Mouse (Mus musculus) layer of hippocampus, adult 2 months (tissue): ENCODE results near the gene Cavin4. TPM values are rescaled to one million over a fixed set of nuclear protein-coding genes. Genes with fewer than 3 reads are reported as not detected.

ENCODE experiments used
- DNase-seq, 2 experiments: peaks; one replicate each; pipeline ENCODE4 v3.0.0; 2022; ENCODE audit warnings: low spot score in 2 of 2
- H3K27ac ChIP-seq: fragments of 200-600 bp; 2 replicates; pipeline ENCODE4 v1.8.1; 2022
- H3K4me3 ChIP-seq: fragments of 200-600 bp; 2 replicates; pipeline ENCODE4 v1.8.1; 2022; ENCODE audit warnings: mild to moderate bottlenecking
- CTCF ChIP-seq: fragments of 200-600 bp; conservative IDR thresholded peaks from 2 replicates; pipeline ENCODE4 v1.8.1; 2022; ENCODE audit warnings: antibody characterized with exemption, mild to moderate bottlenecking, moderate library complexity
- total RNA-seq, 2 experiments: library from RNA; stranded (reverse); gene quantifications; 2 replicates each; pipeline ENCODE4 v1.2.3; 2021

Gene Cavin4
- total RNA-seq, 2 experiments from 2014 or later = 2.1 TPM

DNA sequence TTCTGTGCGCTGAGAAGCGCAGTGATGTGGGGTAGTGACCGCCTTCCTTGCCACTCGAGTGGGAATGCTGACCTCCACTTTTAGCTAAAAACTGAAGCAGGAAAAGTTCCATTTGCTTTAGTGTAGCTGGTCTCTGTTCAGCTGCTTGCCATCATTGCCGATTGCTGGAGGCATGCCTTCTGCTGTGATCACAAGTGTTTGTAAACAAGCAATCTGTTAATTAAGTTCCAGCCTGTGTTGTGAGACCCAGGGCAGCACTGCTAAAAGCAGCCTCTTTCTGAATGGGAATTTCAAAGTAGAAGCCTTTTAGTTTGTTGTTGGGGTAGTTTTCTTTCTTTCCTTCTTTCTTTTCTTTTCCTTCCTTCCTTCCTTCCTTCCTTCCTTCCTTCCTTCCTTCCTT, 17.2 kb upstream of the Cavin4 start:
- peak overlapping the region; percentile 48; the same call in 1 of the 2 replicates for H3K27ac ChIP-seq
- DNase-seq = no peak
- TF ChIP-seq CTCF = no peak
- H3K4me3 ChIP-seq = no peak overlapping the region

DNA sequence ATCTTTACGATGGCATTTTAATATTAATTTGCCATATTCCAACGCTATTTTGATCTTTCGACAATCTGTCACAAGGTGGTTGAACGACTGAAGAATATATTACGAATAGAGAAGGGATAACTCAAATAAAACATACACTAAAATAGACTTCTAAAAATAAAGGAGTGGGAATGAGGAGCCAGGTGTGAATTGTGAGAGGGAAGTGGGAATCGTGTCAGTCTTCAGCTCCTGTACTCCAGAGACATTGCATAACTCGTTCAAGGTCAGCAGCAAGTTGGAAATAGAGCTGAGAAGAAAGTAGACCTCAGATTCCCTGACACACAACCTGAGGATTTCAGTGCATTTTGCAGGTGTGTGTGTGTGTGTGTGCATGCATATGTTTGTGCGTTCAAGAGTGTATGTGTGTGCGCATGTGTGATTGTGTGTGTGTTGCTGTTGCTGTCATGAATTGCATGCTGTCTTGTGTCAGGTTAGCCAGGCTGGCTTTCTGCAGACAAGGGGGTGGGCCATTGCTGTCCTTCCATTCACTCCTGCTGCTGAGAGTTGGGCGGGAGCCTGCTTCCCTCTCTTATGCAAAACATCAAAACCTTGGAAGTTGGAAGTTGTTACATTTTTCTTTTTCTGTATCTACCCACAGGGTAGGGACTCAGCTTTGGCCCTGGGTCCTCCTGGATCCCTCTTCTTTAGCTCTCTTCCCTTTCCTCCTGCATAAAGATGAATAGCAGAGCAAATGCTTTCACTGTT, 12.5 kb upstream of the Cavin4 start:
- Histone ChIP-seq H3K4me3 (no peak overlapping the region), H3K27ac (peak overlapping the region; percentile 57)
- DNase-seq = no peak
- no peak for TF ChIP-seq CTCF

DNA sequence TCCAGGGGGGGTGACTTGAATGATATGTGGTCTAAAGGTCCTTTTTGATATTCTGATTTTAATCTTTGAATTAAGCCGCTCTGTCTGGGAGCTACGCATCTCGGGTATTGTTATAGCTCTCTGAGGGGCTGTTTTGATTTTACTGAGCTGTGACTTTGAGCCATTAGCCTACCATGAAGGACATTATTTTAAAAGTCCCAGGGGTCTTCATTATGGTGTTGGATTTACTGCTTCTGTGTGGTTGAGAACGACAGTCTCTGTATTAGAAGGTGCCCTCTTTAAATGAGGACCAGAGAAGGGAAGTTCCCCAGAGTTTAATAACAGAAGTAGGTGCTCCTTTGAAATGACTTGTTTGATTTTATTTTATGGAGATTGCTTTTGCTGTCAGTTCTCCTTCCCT, 9.2 kb upstream of the Cavin4 start:
- H3K27ac ChIP-seq = no peak overlapping the region
- DNase-seq = no peak
- TF ChIP-seq CTCF = no peak
- no peak overlapping the region for H3K4me3 ChIP-seq

DNA sequence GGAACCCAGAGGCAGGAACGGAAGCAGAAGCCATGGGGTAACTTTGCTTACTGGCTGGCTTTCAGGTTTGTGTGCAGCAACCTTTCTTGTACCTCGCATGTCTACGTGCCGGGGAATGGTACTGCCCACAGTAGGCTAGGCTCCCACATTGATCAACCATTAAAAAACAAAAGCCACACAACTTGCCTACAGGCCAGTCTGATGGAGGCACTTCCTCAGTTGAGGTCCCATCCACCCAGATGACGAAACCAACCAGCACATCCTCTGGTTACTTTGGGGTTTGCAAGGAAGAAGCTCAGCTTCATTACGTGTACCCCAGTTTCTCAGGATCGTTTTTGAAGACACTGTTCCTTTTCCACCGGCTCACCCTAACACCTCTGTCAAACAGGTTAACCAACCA, 6.8 kb upstream of the Cavin4 start:
- H3K27ac ChIP-seq = no peak overlapping the region
- H3K4me3 ChIP-seq = no peak overlapping the region
- DNase-seq = no peak
- no peak for TF ChIP-seq CTCF

DNA sequence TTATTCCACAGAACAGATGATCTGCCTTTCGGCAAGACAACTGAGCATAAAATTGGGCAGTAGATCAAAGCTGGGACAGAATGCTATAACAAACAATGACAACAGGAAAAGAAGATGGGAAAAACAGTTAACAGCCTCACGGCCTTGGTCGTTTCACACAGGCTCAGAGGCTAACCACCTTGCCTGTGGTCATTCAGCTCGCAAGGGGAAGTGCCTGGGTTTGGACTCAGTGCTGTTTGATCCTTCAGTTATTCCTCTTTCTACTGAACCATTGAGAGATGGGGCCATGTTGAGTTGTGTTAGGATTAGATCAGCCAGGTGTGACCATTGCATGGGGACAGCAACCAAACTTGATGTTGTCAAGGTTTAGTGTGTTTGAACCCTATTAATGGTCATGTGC, 3.2 kb upstream of the Cavin4 start:
- no peak for TF ChIP-seq CTCF
- no peak for DNase-seq
- no peak overlapping the region for H3K4me3 ChIP-seq
- H3K27ac ChIP-seq = no peak overlapping the region

DNA sequence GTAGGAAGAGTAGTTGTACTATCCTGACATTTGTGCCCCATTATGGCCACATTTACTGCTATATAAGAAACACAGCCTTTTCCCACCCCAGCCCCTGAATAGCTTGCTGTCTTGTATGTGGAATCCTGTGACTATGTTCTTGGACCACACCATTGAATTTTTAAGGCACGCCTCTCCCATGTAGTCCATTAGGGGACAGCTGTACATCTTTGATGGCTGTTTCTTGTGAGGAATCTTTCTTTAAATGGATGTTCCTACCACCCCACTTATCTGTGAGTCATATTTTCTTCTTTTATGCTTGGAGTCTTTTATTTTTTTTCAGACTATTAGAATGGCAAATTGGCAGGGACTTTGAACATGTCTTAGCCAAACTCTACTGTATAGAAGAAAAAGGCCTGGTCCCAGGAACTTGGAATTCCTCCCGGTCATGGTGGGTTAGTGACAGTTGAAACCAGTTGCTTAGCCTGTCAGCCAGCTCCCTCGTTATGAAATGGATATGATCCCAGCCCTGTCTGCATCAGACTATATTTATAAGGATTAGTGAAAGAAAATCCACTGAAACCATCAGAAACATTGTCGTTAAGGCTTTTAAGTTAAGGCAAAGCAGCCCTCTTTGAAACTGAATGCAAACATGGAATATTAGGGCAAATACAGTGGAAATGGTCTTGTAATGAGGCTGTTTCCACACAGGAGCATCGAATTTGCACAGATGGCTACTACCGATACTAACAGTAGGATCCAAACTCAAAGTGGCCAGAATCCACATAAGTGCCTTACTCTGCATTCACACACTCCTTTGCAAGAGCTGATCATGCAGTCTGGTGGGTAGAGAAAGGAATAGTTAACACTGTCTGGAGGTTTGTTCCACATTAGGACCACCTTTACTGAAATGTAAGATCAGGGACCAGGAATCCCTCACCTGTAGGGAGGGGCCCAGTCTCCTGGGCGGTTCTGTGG, 2.4 kb upstream of the Cavin4 start:
- Histone ChIP-seq H3K4me3 (no peak overlapping the region), H3K27ac (no peak overlapping the region)
- no peak for TF ChIP-seq CTCF
- DNase-seq = no peak

DNA sequence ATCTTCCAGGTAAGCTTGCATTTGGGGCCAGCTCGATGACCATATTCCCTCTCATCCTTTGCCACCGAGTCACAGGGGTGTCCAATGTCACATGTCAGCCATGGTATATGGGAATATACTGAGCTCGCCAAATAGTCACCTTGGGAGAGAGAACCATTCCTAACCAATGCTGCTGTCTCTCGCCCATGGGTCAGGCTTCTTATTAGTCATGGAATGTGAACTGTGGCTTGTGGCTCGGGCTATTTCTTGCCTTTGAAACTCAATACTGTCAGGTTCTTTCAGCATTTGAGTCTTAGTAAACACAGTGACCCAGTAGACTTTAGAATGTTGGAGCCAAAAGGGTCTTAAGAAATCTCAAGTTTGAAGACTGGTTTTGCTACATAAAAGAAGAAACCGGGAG, 707 bp downstream of the Cavin4 start:
- no peak overlapping the region for H3K27ac ChIP-seq
- no peak overlapping the region for H3K4me3 ChIP-seq
- no peak for DNase-seq
- TF ChIP-seq CTCF = no peak

DNA sequence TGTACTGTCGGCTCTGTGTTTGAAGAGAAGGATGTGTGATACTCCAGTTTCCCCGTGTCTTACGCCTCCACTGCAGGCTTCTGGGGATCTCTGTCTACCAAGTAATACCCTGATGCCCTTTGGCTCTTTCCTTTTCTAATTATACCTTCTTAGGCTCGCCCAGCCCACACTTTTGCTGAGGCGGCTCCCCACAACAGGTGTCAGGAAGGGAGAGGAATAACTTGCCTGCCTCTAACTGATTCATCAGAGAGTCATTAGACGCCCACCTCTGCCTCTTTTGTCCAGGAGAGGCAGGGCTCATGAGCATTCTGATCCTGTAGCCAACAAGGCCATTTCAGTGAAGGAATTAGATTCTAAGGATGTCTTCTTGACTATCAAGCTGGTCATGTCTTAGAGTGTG, 4.0 kb downstream of the Cavin4 start:
- Histone ChIP-seq H3K4me3 (no peak overlapping the region), H3K27ac (no peak overlapping the region)
- TF ChIP-seq CTCF = no peak
- no peak for DNase-seq

DNA sequence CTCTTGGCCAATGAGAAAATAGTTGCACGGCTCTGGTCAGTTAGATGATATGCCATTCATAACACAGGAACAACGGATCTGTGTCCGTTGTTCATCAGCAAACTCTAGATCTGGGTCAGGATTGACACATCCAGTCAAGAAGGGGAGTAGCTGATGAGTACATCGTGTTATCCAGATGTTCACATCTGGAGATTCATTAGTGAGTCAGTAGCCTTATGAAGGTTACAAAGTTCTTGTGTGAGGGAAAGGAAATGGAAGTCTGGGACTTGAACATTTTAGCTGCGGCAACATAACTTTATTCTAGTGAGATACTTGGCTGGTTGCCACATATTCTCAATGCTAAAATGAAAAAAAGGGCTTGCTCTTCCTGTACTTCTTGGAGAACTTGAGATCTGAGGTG, 9.6 kb downstream of the Cavin4 start:
- TF ChIP-seq CTCF = no peak
- no peak overlapping the region for H3K27ac ChIP-seq
- no peak for DNase-seq
- H3K4me3 ChIP-seq = no peak overlapping the region

DNA sequence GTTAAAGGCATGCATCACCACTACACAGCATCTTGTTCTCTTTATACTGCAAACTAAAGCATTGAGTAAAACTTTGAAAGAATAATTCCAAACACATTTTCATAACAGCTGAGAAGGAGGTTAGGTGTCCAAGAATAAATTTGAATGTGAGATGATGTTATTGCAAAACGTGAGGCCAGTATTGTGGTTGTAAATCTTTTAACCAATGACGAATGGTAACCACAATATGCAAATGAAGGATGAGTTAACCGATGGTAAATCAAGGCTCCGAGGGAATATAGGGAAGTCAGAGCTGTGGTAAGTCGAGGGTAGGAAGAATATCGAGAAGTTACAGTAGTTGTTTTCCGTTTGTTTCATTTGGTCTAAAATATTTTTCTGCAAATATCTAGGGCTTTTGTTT, 11.1 kb downstream of the Cavin4 start:
- no peak for DNase-seq

DNA sequence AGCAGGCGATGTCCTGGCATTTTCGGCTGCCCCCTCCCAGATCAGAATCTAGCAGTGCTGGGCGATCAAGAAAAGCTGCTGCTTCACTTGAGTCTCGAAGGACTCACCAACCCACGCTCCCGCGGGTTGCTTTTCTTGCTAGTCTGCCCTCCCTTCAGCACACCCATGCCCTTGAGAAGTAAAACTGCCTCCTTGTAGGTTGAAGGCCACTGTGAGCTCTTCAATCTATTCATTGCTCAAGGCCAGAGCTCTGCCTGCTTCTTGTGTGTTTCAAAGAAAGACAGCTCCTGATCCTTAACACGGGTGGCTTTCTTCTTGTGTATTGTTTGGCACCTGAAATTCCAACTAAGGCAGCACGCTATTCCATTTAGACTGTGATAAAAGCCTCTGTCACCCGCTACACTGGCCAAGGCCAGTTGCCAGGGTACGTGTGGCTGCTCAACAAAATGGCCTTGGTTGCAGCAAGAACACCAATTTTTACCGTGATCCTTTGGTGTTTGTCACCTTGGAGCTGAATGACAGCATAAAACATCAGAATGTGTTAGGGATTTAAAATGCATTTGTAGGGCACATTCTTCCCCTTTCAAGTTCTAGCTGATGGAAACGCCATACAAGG, 13.4 kb downstream of the Cavin4 start:
- no peak for DNase-seq
- no peak overlapping the region for H3K4me3 ChIP-seq
- no peak for TF ChIP-seq CTCF
- no peak overlapping the region for H3K27ac ChIP-seq

More for the DNA sequence above, 11.1 kb downstream of the Cavin4 start:
- no peak for TF ChIP-seq CTCF
- H3K27ac ChIP-seq = no peak overlapping the region
- H3K4me3 ChIP-seq = no peak overlapping the region

DNA sequence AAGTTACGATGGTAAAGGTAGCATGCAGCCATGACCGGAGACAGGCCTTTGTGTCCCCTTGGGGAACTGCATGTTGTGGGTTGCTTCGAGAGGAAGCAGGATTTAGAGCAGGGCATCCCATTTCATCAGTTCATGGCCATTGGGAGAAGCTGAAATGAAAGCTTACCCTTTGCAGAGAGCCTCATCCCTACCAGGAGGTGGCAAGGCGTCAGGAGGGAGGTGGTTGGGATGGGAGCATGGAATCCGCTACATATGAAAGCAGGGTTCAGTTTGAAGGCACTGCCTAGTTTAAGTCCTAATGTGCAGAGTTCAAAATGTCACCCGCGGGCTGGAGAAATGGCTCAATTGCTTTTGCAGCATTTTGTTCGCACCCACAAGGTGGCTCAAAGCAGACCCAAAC, 14.0 kb downstream of the Cavin4 start:
- no peak for DNase-seq
- no peak for TF ChIP-seq CTCF
- no peak overlapping the region for H3K27ac ChIP-seq
- no peak overlapping the region for H3K4me3 ChIP-seq

DNA sequence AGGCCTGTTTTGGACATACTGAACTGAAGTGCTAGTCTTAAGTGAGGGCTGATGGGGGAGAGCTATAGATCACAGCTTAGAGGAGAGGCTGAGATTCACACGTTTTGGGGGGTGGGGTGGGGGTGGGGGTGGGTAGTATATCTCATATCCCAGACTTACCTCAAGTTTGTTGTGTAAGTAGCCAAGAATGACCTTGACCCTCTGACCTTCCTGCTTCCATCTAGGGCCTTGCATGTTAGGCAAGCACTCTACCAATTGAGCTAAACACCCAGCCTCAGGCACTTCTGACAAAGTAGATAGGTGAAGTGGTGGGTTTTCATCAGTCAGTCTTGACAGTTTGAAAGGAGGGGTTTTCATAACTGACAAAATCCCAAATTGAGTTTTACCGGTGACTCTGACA, 14.5 kb downstream of the Cavin4 start:
- no peak overlapping the region for H3K27ac ChIP-seq
- no peak for TF ChIP-seq CTCF
- no peak for DNase-seq
- no peak overlapping the region for H3K4me3 ChIP-seq
